Mouse (Mus musculus) neural tube, embryonic 13.5 days (tissue): ENCODE results near the gene Ctnna2. TPM values are rescaled to one million over a fixed set of nuclear protein-coding genes. Genes with fewer than 3 reads are reported as not detected.

Source experiments
- ATAC-seq: fragments of 200-750 bp; cut with Nextera tagmentation; 2 replicates; pipeline ENCODE4 v1.8.0; 2017; ENCODE audit warnings: low read depth, mild to moderate bottlenecking, moderate TSS enrichment, moderate library complexity
- H3K27ac ChIP-seq: fragments of 300-500 bp; sonication (generic); replicated peaks from 2 replicates; pipeline ENCODE4 v1.5.1; 2015; ENCODE audit warnings: moderate library complexity, mild to moderate bottlenecking, inconsistent platforms
- H3K27me3 ChIP-seq: fragments of 300-500 bp; sonication (generic); 2 replicates; pipeline ENCODE4 v1.6.1; 2015; ENCODE audit warnings: mild to moderate bottlenecking, inconsistent platforms
- H3K36me3 ChIP-seq: fragments of 300-500 bp; sonication (generic); 2 replicates; pipeline ENCODE4 v1.6.1; 2015; ENCODE audit warnings: mild to moderate bottlenecking, inconsistent platforms
- H3K4me1 ChIP-seq: fragments of 300-500 bp; sonication (generic); replicated peaks from 2 replicates; pipeline ENCODE4 v1.6.1; 2015; ENCODE audit warnings: inconsistent platforms
- H3K4me2 ChIP-seq: fragments of 300-500 bp; sonication (generic); 2 replicates; pipeline ENCODE4 v1.6.1; 2015; ENCODE audit warnings: inconsistent platforms, mild to moderate bottlenecking, moderate library complexity
- H3K4me3 ChIP-seq: fragments of 300-500 bp; sonication (generic); 2 replicates; pipeline ENCODE4 v1.5.1; 2015; ENCODE audit warnings: mild to moderate bottlenecking, inconsistent platforms
- H3K9ac ChIP-seq: fragments of 300-500 bp; sonication (generic); 2 replicates; pipeline ENCODE4 v1.6.1; 2015; ENCODE audit warnings: moderate library complexity, mild to moderate bottlenecking, inconsistent platforms
- H3K9me3 ChIP-seq: fragments of 300-500 bp; sonication (generic); 2 replicates; pipeline ENCODE4 v1.6.1; 2016; ENCODE audit warnings: inconsistent platforms
- WGBS: fragments of 180-500 bp; shearing (Covaris S2); methylation state at CpG from one replicate; pipeline ENCODE4 v1.1.7; 2015; 5-methylcytosine and 5-hydroxymethylcytosine counted together
- polyA plus RNA-seq: library from polyadenylated mRNA; unstranded; fragments of >200 nt; fragmentation: Nextera tagmentation; extraction: Ambion mirVana; gene quantifications from 2 replicates; pipeline ENCODE4 v1.2.1, GENCODE M21; 2015

Gene Ctnna2
- polyA plus RNA-seq, 1 experiment from 2014 or later: 115 TPM

DNA sequence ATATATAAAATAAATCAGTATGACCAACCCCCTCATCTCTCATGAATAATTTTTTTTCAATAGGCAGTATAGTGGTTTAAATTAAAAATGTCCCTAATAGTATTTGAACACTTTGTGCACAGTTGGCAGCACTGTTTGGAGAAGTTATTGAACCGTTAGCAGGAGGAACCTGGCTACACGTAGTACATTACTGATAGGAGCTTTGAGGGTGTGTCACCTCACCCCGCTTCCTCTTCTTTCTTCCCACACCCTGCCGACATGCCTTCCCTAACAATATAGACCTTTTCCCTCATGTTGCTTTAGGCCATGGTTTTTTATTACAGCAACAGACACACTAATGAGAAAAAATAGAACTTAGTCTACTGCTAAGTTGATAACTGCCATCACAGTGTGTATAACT is 1071.4 kb downstream of the Ctnna2 start:
- Histone ChIP-seq H3K9me3 (no peaks in the 10 kb centered on the region), H3K27me3 (no peaks in the 10 kb centered on the region), H3K4me3 (no peak overlapping the region), H3K4me1 (no peaks in the 10 kb centered on the region), H3K36me3 (no peaks in the 10 kb centered on the region), H3K4me2 (no peak overlapping the region), H3K27ac (no peak overlapping the region), H3K9ac (no peak overlapping the region)
- 73% methylated on average over 4 of the region's 4 CpGs for WGBS
- no peak for ATAC-seq

DNA sequence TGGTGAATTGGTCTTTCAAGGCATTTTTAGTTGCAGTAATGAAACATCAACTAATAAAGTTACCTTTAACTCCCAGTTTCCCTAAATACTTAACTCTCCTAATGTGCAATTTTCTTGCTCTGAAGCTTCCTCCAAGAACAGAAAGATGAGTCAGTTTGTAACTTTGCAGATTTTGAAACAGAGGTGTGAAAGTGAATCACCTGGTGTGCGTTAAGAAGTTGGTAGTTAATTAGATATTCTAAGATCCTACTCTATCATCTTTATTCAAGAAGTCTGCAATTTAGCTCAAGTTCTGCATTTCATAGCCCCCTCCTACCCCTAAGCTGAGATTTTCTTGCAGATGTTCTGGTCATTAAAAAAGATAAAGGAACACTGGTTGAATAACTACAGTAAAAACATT is 1082.3 kb downstream of the Ctnna2 start:
- WGBS: 88% methylated on average over 1 of the region's 1 CpGs
- ATAC-seq: no peak
- Histone ChIP-seq H3K9ac (no peak overlapping the region), H3K27ac (no peak overlapping the region), H3K9me3 (no peaks in the 10 kb centered on the region), H3K4me2 (no peak overlapping the region), H3K4me1 (no peaks in the 10 kb centered on the region), H3K27me3 (no peaks in the 10 kb centered on the region), H3K36me3 (no peaks in the 10 kb centered on the region), H3K4me3 (no peak overlapping the region)
